7 mouse cellular contexts compared by ENCODE assay signal in the genomic region with DNA sequence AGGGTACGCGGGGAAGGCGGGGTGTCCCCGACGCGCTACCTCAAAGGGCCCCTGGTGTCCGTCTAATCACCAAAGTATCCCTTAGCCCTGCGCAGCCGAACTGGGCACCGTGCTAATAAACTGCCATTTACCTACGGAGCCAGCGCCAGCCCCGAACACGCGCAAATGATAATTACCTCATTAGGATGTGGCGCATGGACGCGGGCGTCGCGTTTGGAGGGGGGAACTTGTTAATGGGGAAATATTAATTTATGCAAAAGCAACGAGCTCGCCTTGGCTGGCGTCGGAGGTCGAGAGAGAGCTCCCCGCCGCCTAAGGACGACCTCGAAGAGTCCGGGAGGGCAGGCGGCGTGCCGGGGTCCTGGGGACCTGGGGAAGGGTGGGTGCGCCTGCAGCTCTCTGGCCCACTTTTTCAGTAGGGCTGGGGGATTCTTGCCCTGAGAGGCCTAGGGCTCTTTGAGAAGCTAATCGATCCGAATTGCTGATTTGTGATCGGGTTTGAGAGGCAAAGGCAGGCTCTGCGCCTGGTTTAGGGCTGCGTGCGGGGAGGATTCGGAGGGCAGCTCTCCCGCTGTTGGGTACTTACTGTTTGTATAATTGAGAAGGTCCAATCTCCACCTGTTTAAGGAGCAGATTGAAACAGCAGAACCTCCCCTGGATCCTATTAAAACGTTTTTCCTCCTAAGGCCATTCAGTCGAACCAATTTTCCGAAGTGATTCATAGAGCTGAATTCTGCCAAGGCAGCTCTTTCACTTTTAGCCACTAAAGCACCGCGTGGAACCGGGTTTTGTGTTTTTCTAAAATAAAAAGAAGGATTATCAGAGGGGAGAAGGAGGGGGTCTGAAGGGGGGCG. TPM values are rescaled to one million over a fixed set of nuclear protein-coding genes. Genes with fewer than 3 reads are reported as not detected.
A peak's percentile ranks its signal among the peaks of the same experiment; 100 is the strongest.
DNase-seq lines count a peak whose midpoint lies in the region; ATAC-seq lines count a peak whose summit lies in the region.

No protein-coding gene starts in this region.

- 1% methylated on average over 50 of the region's 50 CpGs for WGBS in lung, embryonic 15.5 days
- 1% methylated on average over 50 of the region's 50 CpGs for WGBS in embryonic facial prominence, embryonic 15.5 days
- WGBS in intestine, embryonic 16.5 days = under 1% methylated on average over 50 of the region's 50 CpGs
- WGBS in stomach, embryonic 14.5 days = under 1% methylated on average over 50 of the region's 50 CpGs

- peaks cover 19% of the 10 kb centered on the region for H3K4me1 ChIP-seq in lung, embryonic 15.5 days
- H3K4me1 ChIP-seq in embryonic facial prominence, embryonic 15.5 days = peaks cover 29% of the 10 kb centered on the region
- no peaks in the 10 kb centered on the region; the same call in 1 of the 2 replicates for H3K4me1 ChIP-seq in intestine, embryonic 16.5 days (ENCODE audit: control insufficient read depth, insufficient read depth, low read length)
- H3K4me1 ChIP-seq in stomach, embryonic 14.5 days (ENCODE audit: control insufficient read depth, insufficient read depth, low read length) = no peaks in the 10 kb centered on the region; the same call in 1 of the 2 replicates

- H3K9me3 ChIP-seq in lung, embryonic 15.5 days = no peaks in the 10 kb centered on the region
- no peaks in the 10 kb centered on the region for H3K9me3 ChIP-seq in embryonic facial prominence, embryonic 15.5 days (replicated peaks)
- no peaks in the 10 kb centered on the region for H3K9me3 ChIP-seq in intestine, embryonic 16.5 days (ENCODE audit: control insufficient read depth, low read length)
- H3K9me3 ChIP-seq in stomach, embryonic 14.5 days (ENCODE audit: control insufficient read depth, low read depth, low read length) = no peaks in the 10 kb centered on the region

- no peak overlapping the region for H3K27ac ChIP-seq in lung, embryonic 15.5 days
- no peak overlapping the region for H3K27ac ChIP-seq in embryonic facial prominence, embryonic 15.5 days (replicated peaks)
- H3K27ac ChIP-seq in intestine, embryonic 16.5 days (ENCODE audit: low read length) = no peak overlapping the region
- no peak overlapping the region for H3K27ac ChIP-seq in stomach, embryonic 14.5 days (ENCODE audit: low read length)

- DNase-seq in lung, postnatal 14 days = no peak
- no peak for DNase-seq in c-Kit-positive CD71-positive TER-119-positive erythroid progenitor cells, embryonic 14.5 days (ENCODE audit: low spot score)

- no peaks in the 10 kb centered on the region for H3K36me3 ChIP-seq in lung, embryonic 15.5 days
- no peaks in the 10 kb centered on the region for H3K36me3 ChIP-seq in embryonic facial prominence, embryonic 15.5 days
- no peaks in the 10 kb centered on the region for H3K36me3 ChIP-seq in intestine, embryonic 16.5 days (ENCODE audit: control insufficient read depth, insufficient read depth, low read length)
- no peaks in the 10 kb centered on the region for H3K36me3 ChIP-seq in stomach, embryonic 14.5 days (ENCODE audit: control insufficient read depth, insufficient read depth, low read length)

- H3K4me3 ChIP-seq in lung, embryonic 15.5 days = peak overlapping the region; percentile 24
- H3K4me3 ChIP-seq in embryonic facial prominence, embryonic 15.5 days (replicated peaks) = peak overlapping the region; percentile 31
- peak overlapping the region; percentile 18 for H3K4me3 ChIP-seq in intestine, embryonic 16.5 days (ENCODE audit: low read length)
- H3K4me3 ChIP-seq in stomach, embryonic 14.5 days (ENCODE audit: low read depth, low read length) = peak overlapping the region; percentile 8; the same call in 1 of the 2 replicates

- no peak overlapping the region for H3K9ac ChIP-seq in lung, embryonic 15.5 days
- H3K9ac ChIP-seq in embryonic facial prominence, embryonic 15.5 days = no peak overlapping the region
- H3K9ac ChIP-seq in intestine, embryonic 16.5 days (ENCODE audit: low read depth, low read length) = no peak overlapping the region
- H3K9ac ChIP-seq in stomach, embryonic 14.5 days (replicated peaks; ENCODE audit: low read depth, low read length) = no peak overlapping the region

- no peak for ATAC-seq in lung, embryonic 15.5 days (ENCODE audit: borderline replicate concordance, extremely low read depth, low FRiP score, low TSS enrichment)
- no peak for ATAC-seq in embryonic facial prominence, embryonic 15.5 days (ENCODE audit: insufficient number of reproducible peaks, low FRiP score, low TSS enrichment, low read depth)
- no peak for ATAC-seq in intestine, embryonic 16.5 days
- no peak for ATAC-seq in stomach, embryonic 14.5 days (ENCODE audit: insufficient number of reproducible peaks, insufficient read depth, low FRiP score, low read depth)
- ATAC-seq in cerebellum, adult (ENCODE audit: insufficient number of reproducible peaks, low FRiP score, low TSS enrichment) = no peak

- peak overlapping the region; percentile 40 for H3K4me2 ChIP-seq in lung, embryonic 15.5 days
- peak overlapping the region; percentile 42 for H3K4me2 ChIP-seq in embryonic facial prominence, embryonic 15.5 days (replicated peaks)
- peak overlapping the region; percentile 25; the same call in 1 of the 2 replicates for H3K4me2 ChIP-seq in intestine, embryonic 16.5 days (ENCODE audit: low read depth, low read length)
- H3K4me2 ChIP-seq in stomach, embryonic 14.5 days (replicated peaks; ENCODE audit: low read depth, low read length) = peak overlapping the region; percentile 27

- H3K27me3 ChIP-seq in lung, embryonic 15.5 days = peaks cover 100% of the 10 kb centered on the region
- peaks cover 98% of the 10 kb centered on the region for H3K27me3 ChIP-seq in embryonic facial prominence, embryonic 15.5 days
- H3K27me3 ChIP-seq in intestine, embryonic 16.5 days (replicated peaks; ENCODE audit: control insufficient read depth, insufficient read depth, low read length) = peaks cover 93% of the 10 kb centered on the region
- H3K27me3 ChIP-seq in stomach, embryonic 14.5 days (ENCODE audit: control insufficient read depth, insufficient read depth, low read length) = peaks cover 80% of the 10 kb centered on the region

RNA-seq across cellular contexts. Expression of gene Fezf2, which starts 1.8 kb away (rescaled TPM):
- polyA plus RNA-seq in lung, embryonic 15.5 days (2015; fragmentation: Nextera tagmentation; extraction: Ambion mirVana) = 0.21 TPM in 1 of 2 replicates, not detected in the other
- polyA plus RNA-seq in embryonic facial prominence, embryonic 15.5 days (2015; fragmentation: Nextera tagmentation; extraction: Ambion mirVana) = 0.39 and 1.4 TPM in 2 replicates
- polyA plus RNA-seq in intestine, embryonic 16.5 days (2015; fragmentation: Nextera tagmentation; extraction: Ambion mirVana) = not detected in 2 replicates
- not detected in 2 replicates for polyA plus RNA-seq in stomach, embryonic 14.5 days (2014; fragmentation: Nextera tagmentation; extraction: Ambion mirVana)
